In the genomic region with DNA sequence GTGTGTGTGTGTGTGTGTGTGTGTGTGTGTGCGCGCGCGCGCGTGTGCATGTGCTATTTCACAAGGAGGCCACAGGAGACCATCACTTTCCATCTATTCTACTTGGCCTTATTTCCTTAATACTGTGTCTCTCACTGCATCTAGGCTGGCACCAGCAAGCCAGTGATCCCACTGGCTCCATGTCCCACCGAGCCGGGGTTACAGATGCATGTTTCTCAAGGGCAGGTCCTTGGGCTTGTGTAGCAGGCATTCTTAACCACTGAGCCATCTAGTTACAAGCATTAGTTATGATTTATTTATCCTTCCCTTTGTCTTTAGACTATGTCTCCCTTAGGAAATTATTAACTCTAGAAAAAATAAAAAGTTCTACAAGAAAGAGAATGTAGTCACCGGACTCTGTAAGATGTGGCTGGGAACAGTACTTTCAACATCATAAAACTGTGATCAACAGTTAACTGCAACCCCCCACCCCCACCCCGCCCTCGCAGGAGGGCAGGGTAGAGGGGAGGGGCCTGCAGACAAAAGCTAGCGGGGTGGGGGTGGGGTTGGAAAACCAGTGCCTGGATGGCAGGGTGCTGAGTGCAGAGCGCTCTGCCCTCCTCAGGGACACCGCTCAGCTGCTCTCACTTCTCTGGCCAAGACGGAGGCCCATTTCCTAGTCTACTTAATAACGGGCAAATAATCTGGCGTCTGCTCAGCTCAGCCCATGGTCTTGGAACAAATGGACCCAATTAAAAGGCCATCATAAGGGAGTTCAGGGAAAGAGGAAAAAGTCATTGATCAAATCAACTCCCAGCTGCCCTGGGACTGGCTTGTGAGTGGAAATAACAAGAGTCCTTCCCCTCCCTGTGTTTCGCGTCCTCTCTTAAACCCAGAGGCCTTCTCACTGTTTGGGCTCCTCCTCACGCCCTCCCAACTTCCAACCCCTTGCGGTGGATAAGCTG, we compare ENCODE assay signal across 8 mouse cellular contexts. TPM values are rescaled to one million over a fixed set of nuclear protein-coding genes. Genes with fewer than 3 reads are reported as not detected.
DNase-seq lines count a peak whose midpoint lies in the region; ATAC-seq lines count a peak whose summit lies in the region.

No protein-coding gene starts in this region.

- no peaks in the 10 kb centered on the region for H3K36me3 ChIP-seq in heart, embryonic 15.5 days
- no peaks in the 10 kb centered on the region for H3K36me3 ChIP-seq in forebrain, embryonic 13.5 days (ENCODE audit: poor library complexity, severe bottlenecking)
- no peaks in the 10 kb centered on the region for H3K36me3 ChIP-seq in midbrain, embryonic 12.5 days

- H3K4me1 ChIP-seq in heart, embryonic 15.5 days (replicated peaks) = peaks cover 23% of the 10 kb centered on the region
- peaks cover 9% of the 10 kb centered on the region for H3K4me1 ChIP-seq in forebrain, embryonic 13.5 days
- H3K4me1 ChIP-seq in midbrain, embryonic 12.5 days = peaks cover 11% of the 10 kb centered on the region

- DNase-seq in heart, postnatal 36 days = no peak
- DNase-seq in kidney, postnatal 25 days = peak; percentile 34 to 66
- no peak for DNase-seq in urinary bladder, postnatal 36 days (ENCODE audit: low spot score in 2 of 2)
- DNase-seq in layer of hippocampus, adult 11-12 months (ENCODE audit: low spot score) = no peak
- no peak for DNase-seq in left cerebral cortex, adult 8-10 months (ENCODE audit: low spot score in 2 of 2)

- intact Hi-C loops in heart, postnatal 36 days (cut with DNase I) = loop anchor here (10.0 kb wide), 1 partner anchor 390 kb away; no protein-coding TSS in a partner anchor

- 0 out of 2 replicates have a peak, but pooled peaks cover 2% of the 10 kb centered on the region for H3K27me3 ChIP-seq in heart, embryonic 15.5 days
- H3K27me3 ChIP-seq in forebrain, embryonic 13.5 days = no peaks in the 10 kb centered on the region
- no peaks in the 10 kb centered on the region for H3K27me3 ChIP-seq in midbrain, embryonic 12.5 days

- peak overlapping the region; percentile 31; the same call in 1 of the 2 replicates for H3K4me2 ChIP-seq in heart, embryonic 15.5 days
- no peak overlapping the region; the same call in 1 of the 2 replicates for H3K4me2 ChIP-seq in forebrain, embryonic 13.5 days
- H3K4me2 ChIP-seq in midbrain, embryonic 12.5 days (replicated peaks) = no peak overlapping the region; the same call in 1 of the 2 replicates

- no peaks in the 10 kb centered on the region for H3K9me3 ChIP-seq in heart, embryonic 15.5 days (replicated peaks)
- no peaks in the 10 kb centered on the region for H3K9me3 ChIP-seq in forebrain, embryonic 13.5 days (replicated peaks)
- H3K9me3 ChIP-seq in midbrain, embryonic 12.5 days = no peaks in the 10 kb centered on the region

- H3K4me3 ChIP-seq in heart, embryonic 15.5 days = no peak overlapping the region
- H3K4me3 ChIP-seq in forebrain, embryonic 13.5 days = no peak overlapping the region
- H3K4me3 ChIP-seq in midbrain, embryonic 12.5 days = no peak overlapping the region

- WGBS in heart, embryonic 15.5 days = 47% methylated on average over 21 of the region's 21 CpGs
- 37% methylated on average over 21 of the region's 21 CpGs for WGBS in forebrain, embryonic 13.5 days
- WGBS in midbrain, embryonic 12.5 days = 37% methylated on average over 21 of the region's 21 CpGs

- no peak overlapping the region for H3K27ac ChIP-seq in heart, embryonic 15.5 days
- H3K27ac ChIP-seq in forebrain, embryonic 13.5 days = no peak overlapping the region
- H3K27ac ChIP-seq in midbrain, embryonic 12.5 days (replicated peaks) = no peak overlapping the region

- no peak overlapping the region for H3K9ac ChIP-seq in heart, embryonic 15.5 days
- no peak overlapping the region for H3K9ac ChIP-seq in forebrain, embryonic 13.5 days
- 0 out of 2 replicates have a peak overlapping the region, but pooled peaks have one; percentile 11 for H3K9ac ChIP-seq in midbrain, embryonic 12.5 days (replicated peaks)

- ATAC-seq in heart, embryonic 15.5 days (replicated peaks; ENCODE audit: insufficient number of reproducible peaks, insufficient read depth, low FRiP score, low read depth) = peak; percentile 47
- ATAC-seq in forebrain, embryonic 13.5 days = peak; percentile 61
- peak; percentile 70 for ATAC-seq in midbrain, embryonic 12.5 days (ENCODE audit: low FRiP score, low read depth)

RNA-seq across cellular contexts. Expression of gene P2ry6, which starts 10.3 kb away (rescaled TPM):
- polyA plus RNA-seq in heart, embryonic 15.5 days (2015; fragmentation: Nextera tagmentation; extraction: Ambion mirVana) = 3.8 and 6.8 TPM in 2 replicates
- total RNA-seq in heart, postnatal 36 days (2021) = 1 to 10 TPM; 4.3 to 4.7 TPM
- polyA plus RNA-seq in forebrain, embryonic 13.5 days (2015; fragmentation: Nextera tagmentation; extraction: Ambion mirVana) = 1.4 and 1.5 TPM in 2 replicates
- 2.2 and 3.0 TPM in 2 replicates for polyA plus RNA-seq in midbrain, embryonic 12.5 days (2016; fragmentation: Nextera tagmentation; extraction: Ambion mirVana)
- 1 to 10 TPM; 2.0 to 7.4 (median 4.9) TPM for total RNA-seq in left cerebral cortex, adult 8-10 months (2022)

RNA-seq across cellular contexts. Expression of gene P2ry2, which starts 27.9 kb away (rescaled TPM):
- 2.2 and 3.5 TPM in 2 replicates for polyA plus RNA-seq in heart, embryonic 15.5 days (2015; fragmentation: Nextera tagmentation; extraction: Ambion mirVana)
- total RNA-seq in heart, postnatal 36 days (2021) = 10 to 100 TPM; 19.6 to 28.4 TPM
- polyA plus RNA-seq in forebrain, embryonic 13.5 days (2015; fragmentation: Nextera tagmentation; extraction: Ambion mirVana) = 0.24 TPM in 1 of 2 replicates, not detected in the other
- polyA plus RNA-seq in midbrain, embryonic 12.5 days (2016; fragmentation: Nextera tagmentation; extraction: Ambion mirVana) = 0.32 TPM in 1 of 2 replicates, not detected in the other
- 1 to 10 TPM; 1.1 to 1.6 (median 1.3) TPM for total RNA-seq in left cerebral cortex, adult 8-10 months (2022)

RNA-seq across cellular contexts. Expression of gene Arhgef17, which starts 52.8 kb away (rescaled TPM):
- 4.1 and 6.6 TPM in 2 replicates for polyA plus RNA-seq in heart, embryonic 15.5 days (2015; fragmentation: Nextera tagmentation; extraction: Ambion mirVana)
- 10 to 100 TPM; 24.3 to 29.9 TPM for total RNA-seq in heart, postnatal 36 days (2021)
- polyA plus RNA-seq in forebrain, embryonic 13.5 days (2015; fragmentation: Nextera tagmentation; extraction: Ambion mirVana) = 4.4 and 4.7 TPM in 2 replicates
- polyA plus RNA-seq in midbrain, embryonic 12.5 days (2016; fragmentation: Nextera tagmentation; extraction: Ambion mirVana) = 7.1 and 7.9 TPM in 2 replicates
- 100 to 1,000 TPM; 138 to 145 (median 141) TPM for total RNA-seq in left cerebral cortex, adult 8-10 months (2022)

Comparison
In these comparisons a context has a peak if more than half of its experiments do, and no peak if none do; other contexts are left out.
1. DNase-seq: peak in kidney, postnatal 25 days (2 of 2); none in heart, postnatal 36 days (0 of 2), urinary bladder, postnatal 36 days (0 of 2), layer of hippocampus, adult 11-12 months (single experiment) and left cerebral cortex, adult 8-10 months (0 of 2).
2. Peak in every context shown above with its lines, with median percentiles within 50 percentile points of each other: ATAC-seq.